Mouse (Mus musculus) layer of hippocampus, postnatal 25 days (tissue): ENCODE measurements around the gene Axl. TPM values are rescaled to one million over a fixed set of nuclear protein-coding genes. Genes with fewer than 3 reads are reported as not detected.
"Not testable (repeated sequence)": the region's sequence is repeated elsewhere in the genome, so short reads cannot be mapped to it uniquely, and the experiment has no call there.

Experiments used
- DNase-seq, 2 experiments: peaks; one replicate each; pipeline ENCODE4 v3.0.0; 2022; ENCODE audit warnings: mixed read lengths in 2 of 2, low spot score in 1 of 2; ENCODE audit errors: extremely low spot score in 1 of 2
- total RNA-seq, 2 experiments: library from RNA; stranded (reverse); gene quantifications; 2 replicates each; pipeline ENCODE4 v1.2.3; 2021

Axl gene
- total RNA-seq, 2 experiments from 2014 or later = 37.2 to 43.5 TPM

DNA sequence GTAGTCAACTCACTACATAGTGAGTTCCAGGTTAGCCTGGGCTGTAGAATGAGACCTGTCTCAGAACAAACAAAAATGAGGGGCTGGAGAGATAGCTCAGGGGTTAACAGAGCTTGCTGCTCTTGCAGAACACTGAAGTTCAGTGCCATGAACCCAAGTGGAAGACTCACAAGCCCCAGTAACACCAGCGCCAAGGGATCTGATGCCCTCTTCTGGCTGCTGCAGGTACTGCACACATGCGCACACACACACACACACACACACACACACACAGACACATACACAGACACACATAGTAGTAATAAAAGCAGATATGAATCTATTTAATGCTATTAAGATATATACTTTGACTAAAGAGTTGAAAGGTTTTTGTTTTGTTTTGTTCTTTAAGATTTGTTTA lies 10.0 kb upstream of the Axl start:
- DNase-seq = no peak

DNA sequence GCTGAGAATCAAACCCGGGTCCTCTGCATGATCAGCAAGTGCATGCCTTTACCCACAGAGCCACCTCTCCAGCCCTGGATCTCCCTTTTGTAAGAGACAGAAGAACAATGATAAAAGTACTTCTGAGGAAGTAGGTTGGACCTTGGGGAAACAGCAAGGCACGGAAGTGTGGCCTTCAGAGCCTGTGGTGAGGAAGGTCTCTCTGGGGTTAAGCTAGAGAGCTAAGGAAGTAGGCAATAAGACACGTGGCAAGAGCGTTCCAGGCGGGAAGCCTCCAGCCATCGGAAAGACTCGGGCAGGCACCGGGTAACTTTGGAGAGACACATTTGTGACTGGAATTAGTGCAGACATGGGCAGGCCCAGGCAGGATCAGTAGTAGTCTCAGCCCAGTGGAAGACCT lies 6.3 kb upstream of the Axl start:
- DNase-seq = no peak

GRCm38 (mm10) chr7:25793679-25794078 lies 5.2 kb upstream of the Axl start:
- DNase-seq = no peak

DNA sequence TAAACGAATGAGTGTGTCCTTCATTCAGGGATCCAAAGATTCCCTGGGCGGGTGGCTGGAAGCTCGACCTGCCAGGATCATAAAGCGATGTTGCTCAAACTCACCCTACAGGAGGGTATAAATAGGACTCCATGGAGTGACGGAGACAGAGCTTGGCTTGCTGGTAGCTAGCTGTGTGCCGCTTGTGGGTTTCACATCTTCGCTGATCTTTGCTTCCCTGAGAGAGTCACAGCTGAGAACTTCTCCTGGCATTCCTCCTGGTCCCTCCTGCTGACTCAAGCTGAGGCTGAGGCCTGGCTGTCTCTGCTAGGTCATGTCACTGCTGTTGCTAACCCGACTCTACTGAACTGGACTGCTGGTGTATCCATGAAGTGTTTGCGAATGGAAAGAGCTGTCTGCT lies 4.5 kb upstream of the Axl start:
- not testable (repeated sequence) for DNase-seq

DNA sequence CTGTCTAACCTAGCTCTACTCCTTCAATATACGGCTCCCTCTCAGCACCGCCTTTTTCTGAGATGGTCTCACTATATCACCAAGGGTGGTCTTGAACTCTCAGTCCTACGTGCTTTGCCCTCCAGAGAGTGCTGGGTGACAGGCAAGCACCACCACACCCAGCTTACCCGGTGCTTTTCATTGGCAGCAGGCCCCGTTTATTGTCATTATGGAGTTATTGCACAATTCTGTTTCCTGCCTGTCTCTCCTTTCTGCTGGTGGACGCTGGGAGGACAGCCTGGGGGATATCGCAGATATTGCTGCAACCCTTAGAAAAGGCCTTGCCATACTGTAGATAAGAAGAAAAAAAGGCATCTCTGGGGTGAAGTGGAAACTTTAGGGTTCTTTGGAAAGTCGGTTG lies 2.1 kb upstream of the Axl start:
- no peak for DNase-seq

- DNase-seq = no peak
Observed at GRCm38 (mm10) chr7:25789129-25789440, 580 bp upstream of the Axl start.

GRCm38 (mm10) chr7:25787456-25788219 lies 867 bp downstream of the Axl start:
- DNase-seq = no peak

- DNase-seq = no peak
Observed at GRCm38 (mm10) chr7:25786974-25787373, 1.5 kb downstream of the Axl start.

GRCm38 (mm10) chr7:25785752-25786151 lies 2.8 kb downstream of the Axl start:
- no peak for DNase-seq

GRCm38 (mm10) chr7:25784808-25785207 lies 3.7 kb downstream of the Axl start:
- DNase-seq = no peak

- DNase-seq = no peak
Observed at GRCm38 (mm10) chr7:25783746-25784145, 4.8 kb downstream of the Axl start.

GRCm38 (mm10) chr7:25782744-25783143 lies 5.8 kb downstream of the Axl start:
- DNase-seq = no peak

DNA sequence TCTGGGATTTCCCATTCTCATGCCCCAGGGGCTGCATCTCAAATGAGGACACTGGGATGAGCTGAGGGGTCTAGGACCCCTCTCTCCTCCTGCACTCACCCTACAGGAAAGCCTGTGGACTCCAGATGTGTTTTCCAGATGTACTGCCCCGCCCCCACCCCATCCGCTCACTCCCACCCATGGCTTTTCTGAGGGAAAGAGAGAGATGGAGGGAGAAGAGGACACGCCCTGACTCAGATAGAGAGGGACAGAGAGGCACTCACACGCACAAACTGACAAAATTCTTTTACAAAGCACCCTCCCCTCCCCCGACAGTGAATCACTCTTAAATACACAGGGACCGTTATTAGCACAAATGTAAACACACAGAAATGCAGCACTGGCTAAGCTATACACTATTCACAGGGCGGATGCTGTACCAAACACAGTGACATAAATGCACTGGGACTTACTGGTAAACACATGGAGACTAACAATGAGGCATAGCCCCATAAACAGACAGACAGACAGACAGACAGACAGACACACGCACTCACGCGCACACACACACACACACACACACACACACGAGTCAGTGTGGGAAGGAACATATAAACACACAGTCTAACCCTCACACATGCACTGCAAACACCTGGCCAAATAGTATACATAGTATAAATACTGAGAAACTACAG lies 6.4 kb downstream of the Axl start:
- DNase-seq = no peak

GRCm38 (mm10) chr7:25781321-25781936 lies 7.1 kb downstream of the Axl start:
- peak; percentile 60 to 64 for DNase-seq

GRCm38 (mm10) chr7:25780753-25781152 lies 7.8 kb downstream of the Axl start:
- DNase-seq = no peak

DNA sequence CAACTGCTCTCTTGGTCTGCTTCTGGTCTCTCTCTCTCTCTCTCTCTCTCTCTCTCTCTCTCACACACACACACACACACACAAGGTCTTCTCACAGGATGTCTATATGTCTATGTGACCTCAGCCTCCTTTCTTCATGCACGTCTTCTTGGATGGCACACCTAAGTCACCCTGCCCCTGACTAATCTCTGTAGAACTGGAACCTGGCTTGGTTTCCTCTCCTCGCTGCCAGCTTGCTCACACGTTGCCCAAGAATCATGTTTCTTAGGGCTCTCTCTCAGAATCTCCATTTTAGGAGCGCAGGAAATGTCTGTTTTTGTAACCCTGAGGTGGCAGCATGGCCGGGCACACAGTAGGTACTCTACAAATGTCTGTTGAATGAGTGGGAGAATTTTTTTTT lies 8.5 kb downstream of the Axl start:
- no peak for DNase-seq

- DNase-seq = no peak
Observed at GRCm38 (mm10) chr7:25768229-25768628, 20.3 kb downstream of the Axl start.

GRCm38 (mm10) chr7:25766108-25766507 lies 22.4 kb downstream of the Axl start:
- DNase-seq = no peak

- DNase-seq = no peak
Observed at GRCm38 (mm10) chr7:25764221-25764620, 24.3 kb downstream of the Axl start.

- no peak for DNase-seq
Observed at GRCm38 (mm10) chr7:25763678-25764077, 24.8 kb downstream of the Axl start.

DNA sequence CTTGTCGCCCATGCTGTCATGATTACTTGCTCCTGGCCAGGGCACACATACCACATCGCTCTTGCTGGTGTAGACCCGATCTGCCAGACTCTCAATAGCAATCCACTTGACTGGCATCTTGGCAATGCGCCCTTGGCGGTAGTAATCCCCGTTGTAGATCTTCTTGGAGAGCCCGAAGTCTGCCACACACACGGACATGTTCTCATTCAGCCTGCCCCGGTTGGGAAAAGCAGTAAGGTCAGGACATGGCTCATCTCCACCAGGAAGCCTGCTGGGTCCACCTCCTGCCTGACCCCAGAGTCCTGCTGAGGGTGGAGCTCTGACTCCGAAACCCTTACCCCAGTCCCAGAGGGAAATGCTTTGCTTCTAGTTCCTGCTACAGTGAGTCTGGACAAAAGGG lies 27.2 kb downstream of the Axl start:
- DNase-seq = no peak

GRCm38 (mm10) chr7:25756011-25756410 lies 32.5 kb downstream of the Axl start:
- peak; percentile 87 to 95 for DNase-seq
